Mouse (Mus musculus): Measurements from ENCODE around the gene Nck2. TPM values are rescaled to one million over a fixed set of nuclear protein-coding genes. Genes with fewer than 3 reads are reported as not detected.

Nck2 gene
- polyA plus RNA-seq, 1 experiment = 28.5 TPM

DNA sequence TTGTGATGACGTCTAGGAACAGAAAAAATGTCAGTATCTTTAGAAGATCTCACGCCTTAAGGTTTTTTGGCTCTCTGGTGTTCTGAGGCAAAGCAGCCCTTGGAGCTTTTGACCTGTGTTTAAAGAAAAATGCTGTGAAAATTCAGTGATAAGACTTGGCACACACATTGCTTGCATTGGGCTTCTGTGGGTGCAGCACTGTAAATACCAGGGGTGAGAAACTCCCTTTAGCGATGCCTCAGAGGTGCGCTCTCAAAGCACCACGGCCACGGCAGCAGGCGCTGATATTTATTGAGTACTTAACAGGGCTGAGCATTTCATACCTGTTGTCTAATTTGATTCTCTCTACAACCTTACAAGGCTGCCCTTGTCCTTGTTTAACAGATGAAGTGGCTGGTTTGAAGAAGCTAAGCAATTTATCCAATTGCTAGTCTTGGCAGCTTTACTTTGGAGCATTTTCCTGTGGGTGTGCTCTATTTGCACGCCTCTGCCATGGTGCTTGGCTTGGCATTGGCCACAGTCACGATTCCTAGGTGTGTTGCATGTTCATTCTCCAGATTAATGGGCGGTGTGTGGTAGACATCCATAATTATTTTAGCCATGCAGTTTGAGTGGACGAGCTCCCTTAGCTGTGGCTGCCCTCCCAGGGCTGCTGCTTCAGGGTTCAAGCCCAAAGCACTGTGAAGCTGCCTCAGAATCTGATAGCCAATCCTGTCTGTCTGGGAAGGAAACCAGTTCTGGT is 19.7 kb downstream of the Nck2 start:
- Histone ChIP-seq H3K27ac (ENCODE audit: insufficient read depth, low read length) (no peak overlapping the region), H3K4me3 (ENCODE audit: insufficient read depth, low read length) (no peak overlapping the region), H3K4me1 (ENCODE audit: control insufficient read depth, insufficient read depth, low read length) (peaks cover 6% of the 10 kb centered on the region)
- no peak for TF ChIP-seq POLR2A (IDR thresholded peaks at IDR 0.05; ENCODE audit: low read depth, low read length)
- no peak for TF ChIP-seq CTCF (IDR thresholded peaks at IDR 0.05; ENCODE audit: borderline replicate concordance, insufficient read depth, low read length)

GRCm38 (mm10) chr1:43464976-43465375 is 20.6 kb downstream of the Nck2 start:
- TF ChIP-seq CTCF (IDR thresholded peaks at IDR 0.05; ENCODE audit: borderline replicate concordance, insufficient read depth, low read length) = no peak
- TF ChIP-seq POLR2A (IDR thresholded peaks at IDR 0.05; ENCODE audit: low read depth, low read length) = no peak
- Histone ChIP-seq H3K4me3 (ENCODE audit: insufficient read depth, low read length) (no peak overlapping the region), H3K4me1 (ENCODE audit: control insufficient read depth, insufficient read depth, low read length) (peaks cover 6% of the 10 kb centered on the region), H3K27ac (ENCODE audit: insufficient read depth, low read length) (no peak overlapping the region)

GRCm38 (mm10) chr1:43465957-43466624 is 21.7 kb downstream of the Nck2 start:
- peaks cover 6% of the 10 kb centered on the region for H3K4me1 ChIP-seq (ENCODE audit: control insufficient read depth, insufficient read depth, low read length)
- no peak overlapping the region for H3K4me3 ChIP-seq (ENCODE audit: insufficient read depth, low read length)
- TF ChIP-seq CTCF (IDR thresholded peaks at IDR 0.05; ENCODE audit: borderline replicate concordance, insufficient read depth, low read length) = no peak
- no peak for TF ChIP-seq POLR2A (IDR thresholded peaks at IDR 0.05; ENCODE audit: low read depth, low read length)
- H3K27ac ChIP-seq (ENCODE audit: insufficient read depth, low read length) = no peak overlapping the region

GRCm38 (mm10) chr1:43467656-43468055 is 23.3 kb downstream of the Nck2 start:
- H3K4me3 ChIP-seq (ENCODE audit: insufficient read depth, low read length) = no peak overlapping the region
- H3K4me1 ChIP-seq (ENCODE audit: control insufficient read depth, insufficient read depth, low read length) = peaks cover 3% of the 10 kb centered on the region; the same call in 1 of the 2 replicates
- no peak for TF ChIP-seq POLR2A (IDR thresholded peaks at IDR 0.05; ENCODE audit: low read depth, low read length)
- H3K27ac ChIP-seq (ENCODE audit: insufficient read depth, low read length) = no peak overlapping the region

DNA sequence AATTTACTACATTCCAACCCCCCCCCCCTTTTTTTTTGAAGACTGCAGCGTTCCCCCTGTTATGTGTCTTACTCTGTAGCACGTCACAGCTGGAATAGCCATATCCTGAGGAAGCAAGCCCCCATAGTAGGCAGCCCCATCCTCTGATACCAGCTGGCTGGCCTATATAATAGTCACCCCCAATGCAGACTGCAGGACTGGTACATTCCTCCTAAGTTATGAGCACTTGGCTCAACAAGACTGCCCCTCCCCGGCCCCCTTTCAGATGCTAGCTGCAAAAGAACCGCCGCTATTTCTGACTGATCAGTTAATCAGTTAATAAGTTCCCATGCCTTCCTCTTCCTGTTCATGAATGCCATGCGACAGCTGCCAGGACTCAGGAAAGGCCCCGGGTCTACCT is 23.8 kb downstream of the Nck2 start:
- peaks cover 3% of the 10 kb centered on the region; the same call in 1 of the 2 replicates for H3K4me1 ChIP-seq (ENCODE audit: control insufficient read depth, insufficient read depth, low read length)
- TF ChIP-seq POLR2A (IDR thresholded peaks at IDR 0.05; ENCODE audit: low read depth, low read length) (no peak), CTCF (IDR thresholded peaks at IDR 0.05; ENCODE audit: borderline replicate concordance, insufficient read depth, low read length) (no peak)
- H3K27ac ChIP-seq (ENCODE audit: insufficient read depth, low read length) = no peak overlapping the region
- H3K4me3 ChIP-seq (ENCODE audit: insufficient read depth, low read length) = no peak overlapping the region

GRCm38 (mm10) chr1:43468978-43469377 is 24.6 kb downstream of the Nck2 start:
- no peak overlapping the region for H3K4me3 ChIP-seq (ENCODE audit: insufficient read depth, low read length)
- no peak overlapping the region for H3K27ac ChIP-seq (ENCODE audit: insufficient read depth, low read length)
- TF ChIP-seq CTCF (IDR thresholded peaks at IDR 0.05; ENCODE audit: borderline replicate concordance, insufficient read depth, low read length) (no peak), POLR2A (IDR thresholded peaks at IDR 0.05; ENCODE audit: low read depth, low read length) (no peak)
- peaks cover 6% of the 10 kb centered on the region for H3K4me1 ChIP-seq (ENCODE audit: control insufficient read depth, insufficient read depth, low read length)

- Histone ChIP-seq H3K4me3 (ENCODE audit: insufficient read depth, low read length) (no peak overlapping the region), H3K27ac (ENCODE audit: insufficient read depth, low read length) (no peak overlapping the region), H3K4me1 (ENCODE audit: control insufficient read depth, insufficient read depth, low read length) (peaks cover 19% of the 10 kb centered on the region)
- TF ChIP-seq POLR2A (IDR thresholded peaks at IDR 0.05; ENCODE audit: low read depth, low read length) = no peak
- no peak for TF ChIP-seq CTCF (IDR thresholded peaks at IDR 0.05; ENCODE audit: borderline replicate concordance, insufficient read depth, low read length)
These were observed 26.2 kb downstream of the Nck2 start for GRCm38 (mm10) chr1:43470421-43471179.

- no peak overlapping the region for H3K4me3 ChIP-seq (ENCODE audit: insufficient read depth, low read length)
- H3K4me1 ChIP-seq (ENCODE audit: control insufficient read depth, insufficient read depth, low read length) = peaks cover 17% of the 10 kb centered on the region
- H3K27ac ChIP-seq (ENCODE audit: insufficient read depth, low read length) = no peak overlapping the region
- TF ChIP-seq POLR2A (IDR thresholded peaks at IDR 0.05; ENCODE audit: low read depth, low read length) = no peak
- no peak for TF ChIP-seq CTCF (IDR thresholded peaks at IDR 0.05; ENCODE audit: borderline replicate concordance, insufficient read depth, low read length)
These were observed 27.0 kb downstream of the Nck2 start for GRCm38 (mm10) chr1:43471180-43472045.

GRCm38 (mm10) chr1:43472046-43472649 is 27.8 kb downstream of the Nck2 start:
- TF ChIP-seq POLR2A (IDR thresholded peaks at IDR 0.05; ENCODE audit: low read depth, low read length) (no peak), CTCF (IDR thresholded peaks at IDR 0.05; ENCODE audit: borderline replicate concordance, insufficient read depth, low read length) (no peak)
- H3K4me1 ChIP-seq (ENCODE audit: control insufficient read depth, insufficient read depth, low read length) = peaks cover 17% of the 10 kb centered on the region
- no peak overlapping the region for H3K27ac ChIP-seq (ENCODE audit: insufficient read depth, low read length)
- H3K4me3 ChIP-seq (ENCODE audit: insufficient read depth, low read length) = no peak overlapping the region
